Mouse (Mus musculus): ENCODE measurements around the gene Fbxw8. TPM values are rescaled to one million over a fixed set of nuclear protein-coding genes. Genes with fewer than 3 reads are reported as not detected.

Gene Fbxw8
- polyA plus RNA-seq, 1 experiment = 20.3 TPM

DNA sequence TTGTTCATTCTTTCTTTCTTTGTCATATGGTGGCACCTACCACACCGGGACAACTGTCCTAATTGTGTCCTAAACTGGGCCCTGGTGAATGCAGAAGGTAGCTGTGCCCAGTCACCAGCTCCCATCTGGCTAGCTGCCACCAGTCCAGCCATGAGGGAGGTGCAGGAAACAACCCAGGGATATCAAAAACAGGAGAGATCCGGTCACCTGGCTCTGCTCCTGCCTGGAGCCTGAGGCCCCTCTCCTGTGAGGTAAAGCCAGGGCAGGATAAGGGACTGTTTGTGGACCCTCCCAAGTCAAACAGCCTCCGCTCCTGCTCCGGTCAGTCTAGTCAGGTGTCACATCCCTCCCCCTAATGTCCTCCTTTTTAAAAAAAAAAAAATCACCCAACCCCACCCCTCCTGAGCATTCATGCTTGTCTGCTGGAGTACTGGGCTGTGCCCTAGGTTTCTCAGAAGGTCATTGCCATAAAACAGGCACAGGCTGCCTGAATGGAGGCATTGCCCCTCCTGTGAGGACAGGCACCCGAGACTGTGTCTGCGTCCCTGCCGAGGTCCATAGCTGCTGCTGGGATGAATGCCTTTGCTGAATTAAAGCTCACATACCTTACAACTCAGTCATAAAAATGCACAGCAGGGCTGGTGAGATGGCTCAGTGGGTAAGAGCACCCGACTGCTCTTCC is 103.1 kb downstream of the Fbxw8 start:
- Histone ChIP-seq H3K27me3 (ENCODE audit: control insufficient read depth, insufficient read depth, low read length) (no peaks in the 10 kb centered on the region), H3K4me1 (ENCODE audit: control insufficient read depth, insufficient read depth, insufficient read length) (peaks cover 10% of the 10 kb centered on the region; the same call in 1 of the 2 replicates), H3K36me3 (ENCODE audit: control insufficient read depth, insufficient read depth, low read length) (no peaks in the 10 kb centered on the region), H3K27ac (ENCODE audit: insufficient read depth, low read length) (no peak overlapping the region), H3K4me3 (ENCODE audit: extremely low read depth, insufficient read depth, insufficient read length) (no peak overlapping the region)
- no peak for DNase-seq (ENCODE audit: low read depth in 1 of 2, low spot score in 2 of 2)
- WGBS = 89% methylated on average over 8 of the region's 8 CpGs
- no peak for TF ChIP-seq POLR2A (IDR thresholded peaks at IDR 0.05; ENCODE audit: low read depth, low read length)
- TF ChIP-seq CTCF (IDR thresholded peaks at IDR 0.05; ENCODE audit: extremely low read depth, insufficient read depth, insufficient read length, insufficient replicate concordance) = no peak

GRCm38 (mm10) chr5:118050743-118051142 is 104.5 kb downstream of the Fbxw8 start:
- WGBS = 60% methylated on average over 4 of the region's 4 CpGs
- Histone ChIP-seq H3K36me3 (ENCODE audit: control insufficient read depth, insufficient read depth, low read length) (no peaks in the 10 kb centered on the region), H3K4me3 (ENCODE audit: extremely low read depth, insufficient read depth, insufficient read length) (no peak overlapping the region), H3K4me1 (ENCODE audit: control insufficient read depth, insufficient read depth, insufficient read length) (peaks cover 10% of the 10 kb centered on the region; the same call in 1 of the 2 replicates), H3K27ac (ENCODE audit: insufficient read depth, low read length) (no peak overlapping the region), H3K27me3 (ENCODE audit: control insufficient read depth, insufficient read depth, low read length) (no peaks in the 10 kb centered on the region)
- TF ChIP-seq CTCF (IDR thresholded peaks at IDR 0.05; ENCODE audit: extremely low read depth, insufficient read depth, insufficient read length, insufficient replicate concordance) (no peak), POLR2A (IDR thresholded peaks at IDR 0.05; ENCODE audit: low read depth, low read length) (no peak)
- DNase-seq (ENCODE audit: low read depth in 1 of 2, low spot score in 2 of 2) = no peak

- Histone ChIP-seq H3K27me3 (ENCODE audit: control insufficient read depth, insufficient read depth, low read length) (no peaks in the 10 kb centered on the region), H3K36me3 (ENCODE audit: control insufficient read depth, insufficient read depth, low read length) (no peaks in the 10 kb centered on the region), H3K4me3 (ENCODE audit: extremely low read depth, insufficient read depth, insufficient read length) (no peak overlapping the region), H3K27ac (ENCODE audit: insufficient read depth, low read length) (no peak overlapping the region), H3K4me1 (ENCODE audit: control insufficient read depth, insufficient read depth, insufficient read length) (peaks cover 13% of the 10 kb centered on the region; the same call in 1 of the 2 replicates)
- TF ChIP-seq CTCF (IDR thresholded peaks at IDR 0.05; ENCODE audit: extremely low read depth, insufficient read depth, insufficient read length, insufficient replicate concordance) = no peak
- no peak for TF ChIP-seq POLR2A (IDR thresholded peaks at IDR 0.05; ENCODE audit: low read depth, low read length)
- DNase-seq (ENCODE audit: low read depth in 1 of 2, low spot score in 2 of 2) = no peak
- 20% methylated on average over 5 of the region's 5 CpGs for WGBS
Observed at GRCm38 (mm10) chr5:118048928-118049327, 106.3 kb downstream of the Fbxw8 start.

DNA sequence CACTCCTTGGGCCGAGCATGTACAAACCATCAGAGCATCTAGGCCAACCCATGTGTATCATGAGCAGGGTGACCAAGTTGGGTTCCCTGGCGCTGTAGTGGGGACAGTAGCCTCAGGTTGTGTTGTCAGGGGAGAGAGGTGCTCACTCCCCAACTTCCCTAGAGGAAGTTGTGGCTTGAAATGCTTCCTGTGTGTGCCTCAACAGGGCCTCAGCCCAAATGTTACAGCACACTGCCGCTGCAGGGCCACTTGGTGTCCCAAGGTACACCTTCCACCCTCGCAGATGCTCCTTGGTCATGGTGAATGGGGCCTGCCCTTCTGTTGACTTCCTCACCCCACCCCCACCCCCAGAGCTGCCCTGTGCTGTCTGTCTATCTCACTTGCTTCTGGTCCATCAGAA is 106.9 kb downstream of the Fbxw8 start:
- H3K27ac ChIP-seq (ENCODE audit: insufficient read depth, low read length) = no peak overlapping the region
- H3K36me3 ChIP-seq (ENCODE audit: control insufficient read depth, insufficient read depth, low read length) = no peaks in the 10 kb centered on the region
- DNase-seq (ENCODE audit: low read depth in 1 of 2, low spot score in 2 of 2) = no peak
- WGBS = 18% methylated on average over 4 of the region's 4 CpGs
- peaks cover 13% of the 10 kb centered on the region; the same call in 1 of the 2 replicates for H3K4me1 ChIP-seq (ENCODE audit: control insufficient read depth, insufficient read depth, insufficient read length)
- no peaks in the 10 kb centered on the region for H3K27me3 ChIP-seq (ENCODE audit: control insufficient read depth, insufficient read depth, low read length)
- no peak for TF ChIP-seq CTCF (IDR thresholded peaks at IDR 0.05; ENCODE audit: extremely low read depth, insufficient read depth, insufficient read length, insufficient replicate concordance)
- no peak for TF ChIP-seq POLR2A (IDR thresholded peaks at IDR 0.05; ENCODE audit: low read depth, low read length)
- no peak overlapping the region for H3K4me3 ChIP-seq (ENCODE audit: extremely low read depth, insufficient read depth, insufficient read length)

DNA sequence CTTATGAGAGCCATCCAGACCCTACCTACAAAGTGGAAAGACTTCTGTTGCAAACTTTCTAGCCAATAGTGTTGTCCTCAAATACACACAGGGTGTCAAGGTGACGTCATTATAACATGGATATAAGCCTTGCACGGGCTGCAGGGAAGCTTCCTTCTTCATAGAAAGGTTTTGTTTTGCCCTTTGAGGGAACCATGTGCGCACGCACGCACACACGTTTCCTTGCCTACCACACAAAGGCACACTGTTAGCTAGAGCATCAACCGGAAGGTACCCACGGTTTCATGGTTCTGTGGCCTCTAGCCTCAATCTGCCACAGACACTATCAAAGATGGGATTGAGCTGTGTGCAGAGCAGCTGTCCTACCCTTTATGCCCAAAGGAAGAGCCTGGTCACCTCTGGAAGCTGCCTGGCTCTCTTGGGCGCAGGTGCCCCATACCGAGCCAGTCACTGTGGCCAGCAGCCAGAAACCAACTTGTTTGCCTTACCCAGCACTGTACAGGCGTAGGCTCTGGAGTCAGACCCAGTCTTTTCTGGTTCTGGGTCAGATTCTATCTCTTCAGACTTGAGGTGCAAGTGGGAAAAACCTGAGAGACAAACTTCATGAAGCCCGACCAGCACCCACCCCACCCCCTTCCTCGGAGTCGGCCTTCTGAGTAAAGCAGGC is 108.0 kb downstream of the Fbxw8 start:
- Histone ChIP-seq H3K36me3 (ENCODE audit: control insufficient read depth, insufficient read depth, low read length) (no peaks in the 10 kb centered on the region), H3K27ac (ENCODE audit: insufficient read depth, low read length) (no peak overlapping the region), H3K27me3 (ENCODE audit: control insufficient read depth, insufficient read depth, low read length) (no peaks in the 10 kb centered on the region), H3K4me1 (ENCODE audit: control insufficient read depth, insufficient read depth, insufficient read length) (peaks cover 13% of the 10 kb centered on the region; the same call in 1 of the 2 replicates), H3K4me3 (ENCODE audit: extremely low read depth, insufficient read depth, insufficient read length) (no peak overlapping the region)
- no peak for DNase-seq (ENCODE audit: low read depth in 1 of 2, low spot score in 2 of 2)
- WGBS = 74% methylated on average over 14 of the region's 14 CpGs
- TF ChIP-seq CTCF (IDR thresholded peaks at IDR 0.05; ENCODE audit: extremely low read depth, insufficient read depth, insufficient read length, insufficient replicate concordance) (no peak), POLR2A (IDR thresholded peaks at IDR 0.05; ENCODE audit: low read depth, low read length) (no peak)

GRCm38 (mm10) chr5:118045385-118045784 is 109.9 kb downstream of the Fbxw8 start:
- Histone ChIP-seq H3K4me3 (ENCODE audit: extremely low read depth, insufficient read depth, insufficient read length) (no peak overlapping the region), H3K36me3 (ENCODE audit: control insufficient read depth, insufficient read depth, low read length) (no peaks in the 10 kb centered on the region), H3K27ac (ENCODE audit: insufficient read depth, low read length) (no peak overlapping the region), H3K27me3 (ENCODE audit: control insufficient read depth, insufficient read depth, low read length) (no peaks in the 10 kb centered on the region), H3K4me1 (ENCODE audit: control insufficient read depth, insufficient read depth, insufficient read length) (peaks cover 13% of the 10 kb centered on the region; the same call in 1 of the 2 replicates)
- TF ChIP-seq POLR2A (IDR thresholded peaks at IDR 0.05; ENCODE audit: low read depth, low read length) (no peak), CTCF (IDR thresholded peaks at IDR 0.05; ENCODE audit: extremely low read depth, insufficient read depth, insufficient read length, insufficient replicate concordance) (no peak)
- WGBS = 58% methylated on average over 9 of the region's 9 CpGs
- no peak for DNase-seq (ENCODE audit: low read depth in 1 of 2, low spot score in 2 of 2)

GRCm38 (mm10) chr5:118044907-118045306 is 110.4 kb downstream of the Fbxw8 start:
- H3K4me1 ChIP-seq (ENCODE audit: control insufficient read depth, insufficient read depth, insufficient read length) = peaks cover 13% of the 10 kb centered on the region; the same call in 1 of the 2 replicates
- H3K27ac ChIP-seq (ENCODE audit: insufficient read depth, low read length) = no peak overlapping the region
- no peaks in the 10 kb centered on the region for H3K27me3 ChIP-seq (ENCODE audit: control insufficient read depth, insufficient read depth, low read length)
- no peaks in the 10 kb centered on the region for H3K36me3 ChIP-seq (ENCODE audit: control insufficient read depth, insufficient read depth, low read length)
- no peak for DNase-seq (ENCODE audit: low read depth in 1 of 2, low spot score in 2 of 2)
- H3K4me3 ChIP-seq (ENCODE audit: extremely low read depth, insufficient read depth, insufficient read length) = no peak overlapping the region
- no peak for TF ChIP-seq POLR2A (IDR thresholded peaks at IDR 0.05; ENCODE audit: low read depth, low read length)
- no peak for TF ChIP-seq CTCF (IDR thresholded peaks at IDR 0.05; ENCODE audit: extremely low read depth, insufficient read depth, insufficient read length, insufficient replicate concordance)
- WGBS = 84% methylated on average over 6 of the region's 6 CpGs
